Mouse (Mus musculus): ENCODE measurements around the gene Cyb5d2. TPM values are rescaled to one million over a fixed set of nuclear protein-coding genes. Genes with fewer than 3 reads are reported as not detected.
"Not testable (repeated sequence)": the region's sequence is repeated elsewhere in the genome, so short reads cannot be mapped to it uniquely, and the experiment has no call there.

The Cyb5d2 gene
- polyA plus RNA-seq, 1 experiment from 2014 or later, result 4.1 TPM

DNA sequence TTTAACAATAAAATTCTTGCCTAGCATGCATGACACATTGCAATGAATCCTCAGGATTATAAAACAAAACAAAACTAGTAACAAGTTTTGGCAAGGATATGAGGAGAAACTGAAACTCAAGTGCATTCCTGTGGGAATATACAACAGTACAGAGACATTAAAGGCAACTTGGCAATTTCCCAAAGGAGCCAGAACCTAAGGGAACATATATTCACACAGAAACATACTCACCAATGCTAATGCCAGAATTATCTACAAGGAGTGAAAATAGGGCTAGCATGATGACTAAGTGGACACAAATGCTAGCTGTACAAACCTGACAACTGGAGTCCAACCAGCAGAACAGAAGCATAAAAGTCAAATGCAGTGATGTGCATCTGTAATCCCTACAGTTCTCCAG is 3.9 kb downstream of the Cyb5d2 start:
- Histone ChIP-seq H3K9me3 (ENCODE audit: low read length) (no peaks in the 10 kb centered on the region), H3K9ac (replicated peaks) (no peak overlapping the region), H3K4me3 (ENCODE audit: low read depth, low read length) (no peak overlapping the region), H3K27ac (ENCODE audit: low read depth) (no peak overlapping the region), H3K27me3 (ENCODE audit: insufficient read depth, low read length) (no peaks in the 10 kb centered on the region), H3K36me3 (replicated peaks; ENCODE audit: insufficient read depth, low read length) (no peaks in the 10 kb centered on the region), H3K4me2 (ENCODE audit: low read depth, low read length) (no peak overlapping the region), H3K4me1 (ENCODE audit: insufficient read depth) (peaks cover 10% of the 10 kb centered on the region)
- no peak for ATAC-seq
- TF ChIP-seq CTCF (IDR thresholded peaks at IDR 0.05; ENCODE audit: low read depth) (no peak), EP300 (IDR thresholded peaks at IDR 0.05; ENCODE audit: low read depth) (no peak)
- no peak for DNase-seq

DNA sequence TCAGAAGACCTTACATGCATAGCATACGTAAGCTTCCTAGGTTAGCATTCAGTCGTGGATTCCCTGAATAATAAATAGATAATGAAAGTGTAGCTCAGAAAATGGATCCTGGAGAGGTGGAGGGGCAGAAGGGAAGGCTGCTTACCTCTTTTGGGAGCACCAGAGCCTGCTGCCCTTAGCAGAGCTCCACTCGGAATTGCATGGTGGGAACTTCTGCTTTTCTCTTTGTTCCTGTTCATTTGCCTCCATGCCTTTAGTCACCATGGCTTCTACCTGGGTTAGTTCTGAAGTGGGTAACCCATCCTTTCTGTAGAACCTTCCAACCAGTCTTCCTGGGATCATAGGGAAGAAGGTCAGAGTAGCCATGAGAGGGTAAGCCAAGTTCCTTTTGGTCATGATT is 13.4 kb downstream of the Cyb5d2 start:
- no peak for ATAC-seq
- H3K27me3 ChIP-seq (ENCODE audit: insufficient read depth, low read length), result no peaks in the 10 kb centered on the region
- WGBS (ENCODE audit: insufficient replicate concordance), result 76% methylated on average over 3 of the region's 3 CpGs
- H3K36me3 ChIP-seq (replicated peaks; ENCODE audit: insufficient read depth, low read length), result 0 out of 2 replicates have a peak, but pooled peaks cover 3% of the 10 kb centered on the region
- DNase-seq, result no peak
- H3K4me1 ChIP-seq (ENCODE audit: insufficient read depth), result no peaks in the 10 kb centered on the region
- TF ChIP-seq EP300 (IDR thresholded peaks at IDR 0.05; ENCODE audit: low read depth), result no peak
- no peak for TF ChIP-seq CTCF (IDR thresholded peaks at IDR 0.05; ENCODE audit: low read depth)
- no peak overlapping the region for H3K27ac ChIP-seq (ENCODE audit: low read depth)
- H3K9ac ChIP-seq (replicated peaks), result no peak overlapping the region
- H3K9me3 ChIP-seq (ENCODE audit: low read length), result no peaks in the 10 kb centered on the region
- no peak overlapping the region for H3K4me3 ChIP-seq (ENCODE audit: low read depth, low read length)
- H3K4me2 ChIP-seq (ENCODE audit: low read depth, low read length), result no peak overlapping the region

- ATAC-seq (no peak), DNase-seq (no peak)
- 43% methylated on average over 2 of the region's 2 CpGs for WGBS (ENCODE audit: insufficient replicate concordance)
- no peaks in the 10 kb centered on the region for H3K9me3 ChIP-seq (ENCODE audit: low read length)
- TF ChIP-seq CTCF (IDR thresholded peaks at IDR 0.05; ENCODE audit: low read depth), result no peak
- no peak for TF ChIP-seq EP300 (IDR thresholded peaks at IDR 0.05; ENCODE audit: low read depth)
- no peaks in the 10 kb centered on the region for H3K27me3 ChIP-seq (ENCODE audit: insufficient read depth, low read length)
- no peak overlapping the region for H3K27ac ChIP-seq (ENCODE audit: low read depth)
- H3K4me3 ChIP-seq (ENCODE audit: low read depth, low read length), result no peak overlapping the region
- H3K4me2 ChIP-seq (ENCODE audit: low read depth, low read length), result no peak overlapping the region
- no peak overlapping the region for H3K9ac ChIP-seq (replicated peaks)
- no peaks in the 10 kb centered on the region for H3K4me1 ChIP-seq (ENCODE audit: insufficient read depth)
- H3K36me3 ChIP-seq (replicated peaks; ENCODE audit: insufficient read depth, low read length), result 0 out of 2 replicates have a peak, but pooled peaks cover 3% of the 10 kb centered on the region
Observed at GRCm38 (mm10) chr11:72782103-72782502, 13.8 kb downstream of the Cyb5d2 start.

GRCm38 (mm10) chr11:72778957-72779356 is 17.0 kb downstream of the Cyb5d2 start:
- TF ChIP-seq EP300 (IDR thresholded peaks at IDR 0.05; ENCODE audit: low read depth) (no peak), CTCF (IDR thresholded peaks at IDR 0.05; ENCODE audit: low read depth) (no peak)
- no peak for ATAC-seq
- no peak overlapping the region for H3K4me3 ChIP-seq (ENCODE audit: low read depth, low read length)

DNA sequence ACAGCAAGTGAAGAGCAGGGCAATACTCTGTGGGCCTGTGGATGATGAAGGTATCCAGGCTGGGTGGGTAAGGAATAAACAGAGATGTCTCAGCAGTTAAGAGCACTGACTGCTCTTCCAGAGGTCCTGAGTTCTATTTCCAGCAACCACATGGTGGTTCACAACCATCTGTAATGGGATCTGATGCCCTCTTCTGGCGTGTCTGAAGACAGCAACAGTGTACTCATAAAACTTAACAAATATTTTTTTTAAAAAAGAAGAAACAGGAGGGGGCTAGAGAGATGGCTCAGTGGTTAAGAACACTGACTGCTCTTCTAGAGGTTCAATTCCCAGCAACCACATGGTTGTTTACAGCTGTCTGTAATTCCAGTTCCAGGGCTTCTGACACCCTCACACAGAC is 23.3 kb downstream of the Cyb5d2 start:
- H3K36me3 ChIP-seq (replicated peaks; ENCODE audit: insufficient read depth, low read length), result peaks cover 24% of the 10 kb centered on the region
- 32% methylated on average over 1 of the region's 1 CpGs for WGBS (ENCODE audit: insufficient replicate concordance)
- H3K9ac ChIP-seq (replicated peaks); ATAC-seq; H3K4me2 ChIP-seq (ENCODE audit: low read depth, low read length); H3K4me3 ChIP-seq (ENCODE audit: low read depth, low read length); DNase-seq; H3K9me3 ChIP-seq (ENCODE audit: low read length); H3K27me3 ChIP-seq (ENCODE audit: insufficient read depth, low read length); H3K27ac ChIP-seq (ENCODE audit: low read depth); H3K4me1 ChIP-seq (ENCODE audit: insufficient read depth): not testable (repeated sequence)
- 0 out of 2 replicates have a peak, but pooled peaks have one; percentile 28 for TF ChIP-seq CTCF (IDR thresholded peaks at IDR 0.05; ENCODE audit: low read depth)

More at GRCm38 (mm10) chr11:72778957-72779356, 17.0 kb downstream of the Cyb5d2 start:
- no peaks in the 10 kb centered on the region for H3K36me3 ChIP-seq (replicated peaks; ENCODE audit: insufficient read depth, low read length)
- no peaks in the 10 kb centered on the region for H3K9me3 ChIP-seq (ENCODE audit: low read length)
- H3K4me2 ChIP-seq (ENCODE audit: low read depth, low read length), result no peak overlapping the region
- no peak for DNase-seq
- H3K9ac ChIP-seq (replicated peaks), result no peak overlapping the region
- H3K4me1 ChIP-seq (ENCODE audit: insufficient read depth), result no peaks in the 10 kb centered on the region
- H3K27ac ChIP-seq (ENCODE audit: low read depth), result no peak overlapping the region
- no peaks in the 10 kb centered on the region for H3K27me3 ChIP-seq (ENCODE audit: insufficient read depth, low read length)

GRCm38 (mm10) chr11:72771461-72771860 is 24.5 kb downstream of the Cyb5d2 start:
- 72% methylated on average over 4 of the region's 4 CpGs for WGBS (ENCODE audit: insufficient replicate concordance)
- TF ChIP-seq EP300 (IDR thresholded peaks at IDR 0.05; ENCODE audit: low read depth) (no peak), CTCF (IDR thresholded peaks at IDR 0.05; ENCODE audit: low read depth) (no peak)
- DNase-seq (no peak), ATAC-seq (no peak)
- no peak overlapping the region for H3K27ac ChIP-seq (ENCODE audit: low read depth)
- H3K4me2 ChIP-seq (ENCODE audit: low read depth, low read length), result no peak overlapping the region
- H3K9ac ChIP-seq (replicated peaks), result no peak overlapping the region
- H3K4me1 ChIP-seq (ENCODE audit: insufficient read depth), result no peaks in the 10 kb centered on the region
- peaks cover 29% of the 10 kb centered on the region for H3K36me3 ChIP-seq (replicated peaks; ENCODE audit: insufficient read depth, low read length)
- no peaks in the 10 kb centered on the region for H3K27me3 ChIP-seq (ENCODE audit: insufficient read depth, low read length)
- no peaks in the 10 kb centered on the region for H3K9me3 ChIP-seq (ENCODE audit: low read length)
- no peak overlapping the region for H3K4me3 ChIP-seq (ENCODE audit: low read depth, low read length)

DNA sequence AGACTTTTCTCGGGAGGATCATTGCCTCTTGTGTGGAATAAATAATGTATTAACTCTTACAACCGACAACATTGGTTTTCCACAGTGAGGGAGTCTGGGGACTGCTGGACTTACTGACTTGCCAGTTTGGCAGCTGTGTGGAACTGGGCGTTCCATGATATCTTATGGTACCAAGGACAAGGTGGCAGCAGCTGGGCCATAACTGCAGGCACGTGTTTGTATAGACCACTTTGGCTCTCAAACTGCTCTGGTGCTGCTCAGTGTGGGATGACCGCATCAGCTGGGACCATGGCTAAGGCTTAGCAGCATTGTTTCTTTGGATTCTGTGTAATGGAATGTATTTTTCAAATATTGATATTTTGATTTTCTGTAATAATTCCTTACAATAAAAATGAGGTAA is 25.1 kb downstream of the Cyb5d2 start:
- Histone ChIP-seq H3K27me3 (ENCODE audit: insufficient read depth, low read length) (no peaks in the 10 kb centered on the region), H3K9me3 (ENCODE audit: low read length) (no peaks in the 10 kb centered on the region), H3K9ac (replicated peaks) (no peak overlapping the region), H3K36me3 (replicated peaks; ENCODE audit: insufficient read depth, low read length) (peaks cover 29% of the 10 kb centered on the region), H3K4me1 (ENCODE audit: insufficient read depth) (no peaks in the 10 kb centered on the region), H3K4me2 (ENCODE audit: low read depth, low read length) (no peak overlapping the region), H3K4me3 (ENCODE audit: low read depth, low read length) (no peak overlapping the region), H3K27ac (ENCODE audit: low read depth) (no peak overlapping the region)
- ATAC-seq (no peak), DNase-seq (no peak)
- WGBS (ENCODE audit: insufficient replicate concordance), result 85% methylated on average over 5 of the region's 5 CpGs
- TF ChIP-seq EP300 (IDR thresholded peaks at IDR 0.05; ENCODE audit: low read depth) (no peak), CTCF (IDR thresholded peaks at IDR 0.05; ENCODE audit: low read depth) (no peak)

Measured in liver, postnatal 0 days (tissue).